Mouse (Mus musculus): Measurements from ENCODE around the gene Mecr. TPM values are rescaled to one million over a fixed set of nuclear protein-coding genes. Genes with fewer than 3 reads are reported as not detected.

Gene Mecr
- polyA plus RNA-seq, 1 experiment from 2014 or later: 56.1 TPM

GRCm38 (mm10) chr4:131897109-131897508, 53.8 kb downstream of the Mecr start:
- Histone ChIP-seq H3K4me2 (ENCODE audit: low read depth, low read length) (no peak overlapping the region), H3K27ac (ENCODE audit: low read length) (no peak overlapping the region), H3K36me3 (ENCODE audit: control insufficient read depth, insufficient read depth, low read length) (peaks cover 42% of the 10 kb centered on the region), H3K9me3 (replicated peaks; ENCODE audit: control insufficient read depth, low read length) (no peaks in the 10 kb centered on the region), H3K4me3 (replicated peaks; ENCODE audit: low read length) (no peak overlapping the region), H3K27me3 (ENCODE audit: control insufficient read depth, insufficient read depth, low read length) (no peaks in the 10 kb centered on the region), H3K4me1 (ENCODE audit: control insufficient read depth, insufficient read depth, low read length) (no peaks in the 10 kb centered on the region), H3K9ac (ENCODE audit: low read length) (no peak overlapping the region)
- ATAC-seq (ENCODE audit: insufficient read depth, low FRiP score): no peak
- 93% methylated on average over 5 of the region's 5 CpGs for WGBS

GRCm38 (mm10) chr4:131897787-131898186, 54.5 kb downstream of the Mecr start:
- Histone ChIP-seq H3K4me1 (ENCODE audit: control insufficient read depth, insufficient read depth, low read length) (no peaks in the 10 kb centered on the region), H3K9me3 (replicated peaks; ENCODE audit: control insufficient read depth, low read length) (no peaks in the 10 kb centered on the region), H3K36me3 (ENCODE audit: control insufficient read depth, insufficient read depth, low read length) (peaks cover 43% of the 10 kb centered on the region), H3K27ac (ENCODE audit: low read length) (no peak overlapping the region), H3K27me3 (ENCODE audit: control insufficient read depth, insufficient read depth, low read length) (no peaks in the 10 kb centered on the region), H3K4me2 (ENCODE audit: low read depth, low read length) (no peak overlapping the region), H3K9ac (ENCODE audit: low read length) (no peak overlapping the region), H3K4me3 (replicated peaks; ENCODE audit: low read length) (no peak overlapping the region)
- no peak for ATAC-seq (ENCODE audit: insufficient read depth, low FRiP score)
- WGBS: 92% methylated on average over 8 of the region's 8 CpGs

- Histone ChIP-seq H3K4me1 (ENCODE audit: control insufficient read depth, insufficient read depth, low read length) (no peaks in the 10 kb centered on the region), H3K4me3 (replicated peaks; ENCODE audit: low read length) (no peak overlapping the region), H3K9me3 (replicated peaks; ENCODE audit: control insufficient read depth, low read length) (no peaks in the 10 kb centered on the region), H3K27ac (ENCODE audit: low read length) (no peak overlapping the region), H3K9ac (ENCODE audit: low read length) (no peak overlapping the region), H3K27me3 (ENCODE audit: control insufficient read depth, insufficient read depth, low read length) (no peaks in the 10 kb centered on the region), H3K4me2 (ENCODE audit: low read depth, low read length) (no peak overlapping the region), H3K36me3 (ENCODE audit: control insufficient read depth, insufficient read depth, low read length) (peaks cover 43% of the 10 kb centered on the region)
- WGBS: 89% methylated on average over 12 of the region's 12 CpGs
- ATAC-seq (ENCODE audit: insufficient read depth, low FRiP score): no peak
Measured at GRCm38 (mm10) chr4:131898503-131899179, 55.4 kb downstream of the Mecr start.

GRCm38 (mm10) chr4:131899180-131899554, 55.9 kb downstream of the Mecr start:
- 76% methylated on average over 6 of the region's 6 CpGs for WGBS
- Histone ChIP-seq H3K36me3 (ENCODE audit: control insufficient read depth, insufficient read depth, low read length) (peaks cover 42% of the 10 kb centered on the region), H3K4me3 (replicated peaks; ENCODE audit: low read length) (no peak overlapping the region)

GRCm38 (mm10) chr4:131901090-131901489, 57.8 kb downstream of the Mecr start:
- 90% methylated on average over 15 of the region's 15 CpGs for WGBS
- H3K9me3 ChIP-seq (replicated peaks; ENCODE audit: control insufficient read depth, low read length): no peaks in the 10 kb centered on the region
- H3K4me1 ChIP-seq (ENCODE audit: control insufficient read depth, insufficient read depth, low read length): no peaks in the 10 kb centered on the region
- H3K4me2 ChIP-seq (ENCODE audit: low read depth, low read length): no peak overlapping the region
- H3K9ac ChIP-seq (ENCODE audit: low read length): no peak overlapping the region
- ATAC-seq (ENCODE audit: insufficient read depth, low FRiP score): no peak
- H3K27ac ChIP-seq (ENCODE audit: low read length): no peak overlapping the region
- H3K27me3 ChIP-seq (ENCODE audit: control insufficient read depth, insufficient read depth, low read length): no peaks in the 10 kb centered on the region
- H3K36me3 ChIP-seq (ENCODE audit: control insufficient read depth, insufficient read depth, low read length): peaks cover 44% of the 10 kb centered on the region
- no peak overlapping the region for H3K4me3 ChIP-seq (replicated peaks; ENCODE audit: low read length)

More at GRCm38 (mm10) chr4:131899180-131899554, 55.9 kb downstream of the Mecr start:
- Histone ChIP-seq H3K9me3 (replicated peaks; ENCODE audit: control insufficient read depth, low read length) (no peaks in the 10 kb centered on the region), H3K27ac (ENCODE audit: low read length) (no peak overlapping the region), H3K4me2 (ENCODE audit: low read depth, low read length) (no peak overlapping the region), H3K4me1 (ENCODE audit: control insufficient read depth, insufficient read depth, low read length) (no peaks in the 10 kb centered on the region), H3K27me3 (ENCODE audit: control insufficient read depth, insufficient read depth, low read length) (no peaks in the 10 kb centered on the region), H3K9ac (ENCODE audit: low read length) (no peak overlapping the region)
- ATAC-seq (ENCODE audit: insufficient read depth, low FRiP score): no peak

- Histone ChIP-seq H3K9me3 (replicated peaks; ENCODE audit: control insufficient read depth, low read length) (no peaks in the 10 kb centered on the region), H3K4me1 (ENCODE audit: control insufficient read depth, insufficient read depth, low read length) (no peaks in the 10 kb centered on the region), H3K4me2 (ENCODE audit: low read depth, low read length) (no peak overlapping the region), H3K27ac (ENCODE audit: low read length) (no peak overlapping the region), H3K27me3 (ENCODE audit: control insufficient read depth, insufficient read depth, low read length) (no peaks in the 10 kb centered on the region), H3K9ac (ENCODE audit: low read length) (no peak overlapping the region), H3K4me3 (replicated peaks; ENCODE audit: low read length) (no peak overlapping the region), H3K36me3 (ENCODE audit: control insufficient read depth, insufficient read depth, low read length) (peaks cover 24% of the 10 kb centered on the region)
- no peak for ATAC-seq (ENCODE audit: insufficient read depth, low FRiP score)
- WGBS: 60% methylated on average over 8 of the region's 8 CpGs
Measured at GRCm38 (mm10) chr4:131904478-131904877, 61.2 kb downstream of the Mecr start.

GRCm38 (mm10) chr4:131906423-131906822, 63.2 kb downstream of the Mecr start:
- no peak overlapping the region for H3K9ac ChIP-seq (ENCODE audit: low read length)
- no peaks in the 10 kb centered on the region for H3K9me3 ChIP-seq (replicated peaks; ENCODE audit: control insufficient read depth, low read length)
- peaks cover 13% of the 10 kb centered on the region; the same call in 1 of the 2 replicates for H3K36me3 ChIP-seq (ENCODE audit: control insufficient read depth, insufficient read depth, low read length)
- ATAC-seq (ENCODE audit: insufficient read depth, low FRiP score): peak; percentile 71; the same call in 1 of the 2 replicates
- WGBS: 38% methylated on average over 6 of the region's 6 CpGs
- no peak overlapping the region for H3K4me2 ChIP-seq (ENCODE audit: low read depth, low read length)
- no peaks in the 10 kb centered on the region for H3K27me3 ChIP-seq (ENCODE audit: control insufficient read depth, insufficient read depth, low read length)
- H3K4me3 ChIP-seq (replicated peaks; ENCODE audit: low read length): no peak overlapping the region
- H3K4me1 ChIP-seq (ENCODE audit: control insufficient read depth, insufficient read depth, low read length): peaks cover 12% of the 10 kb centered on the region
- H3K27ac ChIP-seq (ENCODE audit: low read length): no peak overlapping the region

GRCm38 (mm10) chr4:131907912-131908311, 64.6 kb downstream of the Mecr start:
- no peak for ATAC-seq (ENCODE audit: insufficient read depth, low FRiP score)
- Histone ChIP-seq H3K4me1 (ENCODE audit: control insufficient read depth, insufficient read depth, low read length) (peaks cover 12% of the 10 kb centered on the region), H3K4me2 (ENCODE audit: low read depth, low read length) (no peak overlapping the region), H3K9me3 (replicated peaks; ENCODE audit: control insufficient read depth, low read length) (no peaks in the 10 kb centered on the region), H3K4me3 (replicated peaks; ENCODE audit: low read length) (no peak overlapping the region), H3K27ac (ENCODE audit: low read length) (no peak overlapping the region), H3K9ac (ENCODE audit: low read length) (no peak overlapping the region), H3K36me3 (ENCODE audit: control insufficient read depth, insufficient read depth, low read length) (peaks cover 5% of the 10 kb centered on the region; the same call in 1 of the 2 replicates), H3K27me3 (ENCODE audit: control insufficient read depth, insufficient read depth, low read length) (no peaks in the 10 kb centered on the region)
- WGBS: 95% methylated on average over 3 of the region's 3 CpGs

- peak; percentile 24; the same call in 1 of the 2 replicates for ATAC-seq (ENCODE audit: insufficient read depth, low FRiP score)
- peaks cover 10% of the 10 kb centered on the region; the same call in 1 of the 2 replicates for H3K27me3 ChIP-seq (ENCODE audit: control insufficient read depth, insufficient read depth, low read length)
- H3K9me3 ChIP-seq (replicated peaks; ENCODE audit: control insufficient read depth, low read length): no peaks in the 10 kb centered on the region
- H3K4me3 ChIP-seq (replicated peaks; ENCODE audit: low read length): no peak overlapping the region; the same call in 1 of the 2 replicates
- peak overlapping the region; percentile 48; the same call in 1 of the 2 replicates for H3K27ac ChIP-seq (ENCODE audit: low read length)
- H3K4me1 ChIP-seq (ENCODE audit: control insufficient read depth, insufficient read depth, low read length): peaks cover 18% of the 10 kb centered on the region
- peak overlapping the region; percentile 26; the same call in 1 of the 2 replicates for H3K9ac ChIP-seq (ENCODE audit: low read length)
- peak overlapping the region; percentile 37 for H3K4me2 ChIP-seq (ENCODE audit: low read depth, low read length)
- H3K36me3 ChIP-seq (ENCODE audit: control insufficient read depth, insufficient read depth, low read length): no peaks in the 10 kb centered on the region
- WGBS: 8% methylated on average over 18 of the region's 21 CpGs
Measured at GRCm38 (mm10) chr4:131910237-131910994, 67.1 kb downstream of the Mecr start.
